Mouse (Mus musculus) small intestine, adult 2 months (tissue): Measurements from ENCODE around the gene Gtf2f2.

Source experiments
- CTCF ChIP-seq: fragments of 200-500 bp; IDR thresholded peaks from 2 replicates; pipeline ENCODE4 v1.5.1; 2012; ENCODE audit warnings: low read depth, mild to moderate bottlenecking, control low read depth, inconsistent platforms, low read length, moderate library complexity, mixed read lengths; ENCODE audit not compliant: insufficient replicate concordance, insufficient read length; ENCODE audit errors: extremely low read depth
- POLR2A ChIP-seq: fragments of 200-500 bp; IDR thresholded peaks from 2 replicates; pipeline ENCODE4 v1.6.1; 2012; ENCODE audit warnings: low read depth, mild to moderate bottlenecking, control low read depth, inconsistent platforms, low read length, moderate library complexity

GRCm38 (mm10) chr14:75976107-75976506, 34.6 kb downstream of the Gtf2f2 start:
- TF ChIP-seq POLR2A (no peak), CTCF (no peak)
